Mouse (Mus musculus): ENCODE measurements around the gene Coq8b.

DNA sequence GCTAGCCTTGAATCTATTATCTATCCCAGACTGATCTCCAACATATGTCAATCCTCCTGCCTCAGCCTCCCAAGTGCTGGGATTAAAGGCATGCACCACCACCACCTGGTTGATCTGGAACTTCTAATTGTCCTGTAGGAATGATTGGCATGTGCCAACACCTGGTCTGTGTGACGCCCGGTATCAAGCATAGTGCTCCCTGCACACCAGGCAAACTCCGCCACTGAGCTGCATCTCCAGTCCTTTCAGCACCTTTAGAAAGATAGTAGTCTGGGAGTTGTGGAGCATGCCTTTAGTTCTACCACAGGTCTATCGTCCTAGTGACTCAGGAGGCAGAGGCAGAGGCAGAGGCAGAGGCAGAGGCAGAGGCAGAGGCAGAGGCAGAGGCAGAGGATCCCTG is 67.5 kb downstream of the Coq8b start:
- TF ChIP-seq POLR2A (IDR thresholded peaks at IDR 0.05; ENCODE audit: extremely low read depth, insufficient read depth, low read length) (no peak), CTCF (IDR thresholded peaks at IDR 0.05; ENCODE audit: extremely low read depth, insufficient read depth, low read length) (no peak)
